Mouse (Mus musculus): ENCODE results near the gene Zranb1.

DNA sequence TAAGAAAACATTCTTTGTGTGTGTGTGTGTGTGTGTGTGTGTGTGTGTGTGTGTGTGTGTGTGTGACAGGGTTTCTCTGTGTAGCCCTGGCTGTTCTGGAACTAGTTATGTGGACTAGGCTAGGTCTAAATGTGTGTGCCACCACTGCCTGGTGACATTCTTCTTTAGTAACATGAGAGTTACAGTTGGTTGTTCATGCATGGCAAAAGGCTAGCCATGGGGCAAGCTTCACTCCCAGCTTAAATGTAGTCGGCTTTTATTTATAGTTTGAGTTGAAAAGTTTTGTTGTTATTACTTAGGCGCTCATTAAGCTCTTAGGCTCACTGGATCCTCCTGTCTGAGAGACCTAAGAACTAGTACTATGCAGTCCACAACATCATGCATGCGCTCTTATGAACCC is 33.5 kb downstream of the Zranb1 start:
- TF ChIP-seq CTCF (IDR thresholded peaks at IDR 0.05; ENCODE audit: low read depth) (no peak), EP300 (IDR thresholded peaks at IDR 0.05; ENCODE audit: low read depth) (no peak)

All from liver, postnatal 0 days (tissue).